Mouse (Mus musculus) embryonic facial prominence, embryonic 13.5 days (tissue): ENCODE results near the gene Lrrc75b. TPM values are rescaled to one million over a fixed set of nuclear protein-coding genes. Genes with fewer than 3 reads are reported as not detected.
A peak's percentile ranks its signal among the peaks of the same experiment; 100 is the strongest.

Experiments used
- ATAC-seq: fragments of 200-750 bp; cut with Nextera tagmentation; 2 replicates; pipeline ENCODE4 v1.8.0; 2017; ENCODE audit warnings: low read depth; ENCODE audit not compliant: insufficient number of reproducible peaks, insufficient read depth, low FRiP score, low TSS enrichment
- H3K27ac ChIP-seq: fragments of 300-500 bp; sonication (generic); 2 replicates; pipeline ENCODE4 v1.5.1; 2015; ENCODE audit warnings: moderate library complexity, mild to moderate bottlenecking, inconsistent platforms
- H3K27me3 ChIP-seq: fragments of 300-500 bp; sonication (generic); 2 replicates; pipeline ENCODE4 v1.6.1; 2015; ENCODE audit warnings: mild to moderate bottlenecking, inconsistent platforms
- H3K36me3 ChIP-seq: fragments of 300-500 bp; sonication (generic); 2 replicates; pipeline ENCODE4 v1.6.1; 2015; ENCODE audit warnings: mild to moderate bottlenecking, inconsistent platforms
- H3K4me1 ChIP-seq: fragments of 300-500 bp; sonication (generic); 2 replicates; pipeline ENCODE4 v1.6.1; 2015; ENCODE audit warnings: inconsistent platforms
- H3K4me2 ChIP-seq: fragments of 300-500 bp; sonication (generic); 2 replicates; pipeline ENCODE4 v1.6.1; 2015; ENCODE audit warnings: moderate library complexity, mild to moderate bottlenecking, inconsistent platforms
- H3K4me3 ChIP-seq: fragments of 300-500 bp; sonication (generic); 2 replicates; pipeline ENCODE4 v1.5.1; 2015; ENCODE audit warnings: mild to moderate bottlenecking, inconsistent platforms
- H3K9ac ChIP-seq: fragments of 300-500 bp; sonication (generic); 2 replicates; pipeline ENCODE4 v1.6.1; 2015; ENCODE audit warnings: mild to moderate bottlenecking, inconsistent platforms
- H3K9me3 ChIP-seq: fragments of 300-500 bp; sonication (generic); 2 replicates; pipeline ENCODE4 v1.6.1; 2016; ENCODE audit warnings: inconsistent platforms
- WGBS: fragments of 180-500 bp; shearing (Covaris S2); methylation state at CpG from one replicate; pipeline ENCODE4 v1.1.7; 2015; ENCODE audit warnings: mixed read lengths; 5-methylcytosine and 5-hydroxymethylcytosine counted together
- polyA plus RNA-seq: library from polyadenylated mRNA; unstranded; fragments of >200 nt; fragmentation: Nextera tagmentation; extraction: Ambion mirVana; gene quantifications from 2 replicates; pipeline ENCODE4 v1.2.1, GENCODE M21; 2015

The Lrrc75b gene
- polyA plus RNA-seq, result 3.9 and 6.6 TPM in 2 replicates

DNA sequence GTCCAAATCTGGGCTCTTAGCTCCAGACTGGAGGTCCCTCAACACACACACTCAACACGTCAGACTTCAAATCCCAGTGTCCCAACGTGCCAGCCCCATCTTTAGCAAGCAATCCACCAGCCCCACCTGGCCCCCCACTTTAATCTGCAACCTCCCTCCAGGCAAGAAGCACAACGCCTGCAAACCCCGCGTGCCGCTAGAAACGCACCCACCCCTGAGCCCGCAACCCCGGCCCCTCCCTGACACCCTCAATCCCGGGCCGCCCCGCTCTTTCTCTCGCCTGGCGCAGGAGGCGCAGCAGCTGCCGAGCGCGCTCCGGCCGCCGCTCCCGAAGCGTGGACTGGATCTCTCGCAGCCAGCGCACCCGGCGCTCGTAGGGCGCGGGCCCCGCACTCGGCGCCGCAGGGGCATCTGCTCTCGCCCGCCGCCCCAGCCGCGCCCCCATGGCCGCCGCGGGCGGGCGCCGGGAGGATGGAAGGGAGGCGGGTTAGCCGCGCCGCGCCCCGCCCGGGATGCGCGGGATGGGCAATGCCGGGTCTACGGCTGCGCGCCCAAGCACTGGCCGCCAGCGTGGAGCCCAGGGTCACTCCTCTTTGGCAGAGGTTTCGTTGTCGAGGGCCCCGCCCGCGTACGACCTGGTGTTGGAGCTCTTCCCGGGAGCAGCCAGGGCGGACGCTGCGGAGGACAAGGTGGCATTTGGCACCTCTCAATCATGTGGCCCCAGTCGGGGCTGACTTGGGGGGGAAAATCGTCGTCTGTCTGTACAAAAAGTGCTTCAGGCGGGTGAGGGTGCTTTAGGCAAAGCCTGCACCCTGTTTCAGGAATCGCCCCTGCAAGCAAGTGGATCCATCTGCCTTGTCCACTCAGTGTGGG, at the start of gene Lrrc75b:
Gene Lrrc75b, minus strand, starts transcription at position 655 of the 873 bp plus-strand sequence.
- no peaks in the 10 kb centered on the region for H3K36me3 ChIP-seq
- peak within 1 kb of the TSS; percentile 84 for H3K9ac ChIP-seq
- no peak for ATAC-seq
- H3K4me2 ChIP-seq, result peak within 1 kb of the TSS; percentile 98
- peak within 1 kb of the TSS; percentile 62 for H3K27ac ChIP-seq
- peaks cover 37% of the 10 kb centered on the region for H3K27me3 ChIP-seq
- H3K4me3 ChIP-seq, result peak within 1 kb of the TSS; percentile 69
- WGBS, result under 1% methylated on average over 73 of the region's 75 CpGs
- peaks cover 57% of the 10 kb centered on the region for H3K4me1 ChIP-seq
- no peaks in the 10 kb centered on the region for H3K9me3 ChIP-seq

DNA sequence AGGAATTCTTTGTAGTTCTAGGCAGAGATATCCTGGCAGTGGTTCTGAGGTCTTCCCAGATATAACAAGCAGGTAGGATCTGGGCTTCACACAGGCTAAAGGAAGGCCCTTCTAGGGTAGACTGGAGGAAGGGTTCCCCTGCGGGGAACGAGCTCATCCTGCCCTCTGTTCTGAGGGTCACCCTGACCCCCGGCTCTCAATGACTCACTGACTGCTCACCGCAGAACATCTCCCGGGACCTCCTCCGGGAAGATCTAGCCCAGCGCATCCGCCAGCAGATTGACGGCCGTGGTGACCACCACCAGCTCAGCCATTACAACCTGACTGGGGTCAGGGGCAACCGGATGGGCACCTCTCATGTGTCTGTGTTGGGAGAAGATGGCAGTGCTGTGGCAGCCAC, 48.8 kb upstream of the Lrrc75b start:
- H3K4me2 ChIP-seq, result no peak overlapping the region
- H3K27me3 ChIP-seq, result no peaks in the 10 kb centered on the region
- H3K27ac ChIP-seq, result no peak overlapping the region
- WGBS, result 92% methylated on average over 11 of the region's 11 CpGs
- ATAC-seq, result no peak
- no peak overlapping the region for H3K4me3 ChIP-seq
- H3K9me3 ChIP-seq, result no peaks in the 10 kb centered on the region
- H3K9ac ChIP-seq, result no peak overlapping the region
- H3K4me1 ChIP-seq, result no peaks in the 10 kb centered on the region
- H3K36me3 ChIP-seq, result no peaks in the 10 kb centered on the region

DNA sequence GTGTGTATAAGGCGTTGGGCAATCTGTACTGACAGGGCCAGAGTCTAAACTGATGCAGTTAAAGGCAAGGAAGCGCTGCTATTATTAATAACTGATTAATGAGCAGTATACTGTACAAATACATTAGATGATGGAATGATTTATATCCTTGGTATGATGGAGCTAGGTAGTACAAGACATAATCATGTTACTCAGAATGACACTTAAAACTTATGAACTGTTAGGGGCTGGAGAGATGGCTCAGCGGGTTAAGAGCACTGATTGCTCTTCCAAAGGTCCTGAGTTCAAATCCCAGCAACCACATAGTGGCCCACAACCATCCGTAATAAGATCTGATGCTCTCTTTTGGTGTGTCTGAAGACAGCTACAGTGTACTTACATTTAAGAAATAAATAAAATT, 47.1 kb upstream of the Lrrc75b start:
- Histone ChIP-seq H3K4me1 (no peaks in the 10 kb centered on the region), H3K4me3 (no peak overlapping the region), H3K9me3 (no peaks in the 10 kb centered on the region), H3K27me3 (no peaks in the 10 kb centered on the region), H3K27ac (no peak overlapping the region), H3K36me3 (no peaks in the 10 kb centered on the region), H3K4me2 (no peak overlapping the region), H3K9ac (no peak overlapping the region)
- 88% methylated on average over 4 of the region's 4 CpGs for WGBS
- ATAC-seq, result no peak

DNA sequence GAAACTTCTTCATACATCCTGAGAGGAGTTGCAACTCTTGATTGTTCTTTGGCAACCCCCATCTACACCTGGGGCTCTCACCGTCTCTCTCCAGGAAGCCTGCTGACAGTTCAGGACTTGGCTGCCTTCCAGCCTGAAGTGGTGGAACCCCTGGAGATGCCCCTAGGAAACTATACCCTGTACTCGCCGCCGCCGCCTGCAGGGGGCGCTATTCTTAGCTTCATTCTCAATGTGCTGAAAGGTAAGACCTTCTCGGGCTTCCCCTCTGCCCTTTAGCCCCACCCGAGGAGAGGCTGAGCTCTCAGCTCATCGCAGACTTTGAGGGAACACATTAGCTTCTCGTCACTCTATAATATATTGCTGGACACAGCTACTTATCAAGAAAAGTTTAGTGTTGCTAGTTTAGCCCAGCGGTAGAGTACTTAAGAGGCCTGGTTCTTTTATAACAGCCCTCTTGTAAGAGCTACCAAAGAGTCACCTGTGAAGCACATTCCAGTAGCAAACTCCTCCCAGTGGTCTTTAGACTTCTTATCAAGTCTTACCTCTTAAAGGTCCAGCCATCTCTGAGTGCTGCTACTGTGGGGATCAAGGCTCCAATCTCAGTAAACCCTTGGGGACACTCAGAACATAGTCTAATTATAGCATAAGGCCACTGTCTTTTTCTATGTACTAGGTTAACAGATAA, 45.2 kb upstream of the Lrrc75b start:
- H3K36me3 ChIP-seq, result no peaks in the 10 kb centered on the region
- no peak overlapping the region for H3K27ac ChIP-seq
- no peak overlapping the region for H3K4me2 ChIP-seq
- H3K4me3 ChIP-seq, result no peak overlapping the region
- H3K9ac ChIP-seq, result no peak overlapping the region
- no peaks in the 10 kb centered on the region for H3K27me3 ChIP-seq
- ATAC-seq, result no peak
- no peaks in the 10 kb centered on the region for H3K9me3 ChIP-seq
- WGBS, result 40% methylated on average over 11 of the region's 11 CpGs
- no peaks in the 10 kb centered on the region for H3K4me1 ChIP-seq

DNA sequence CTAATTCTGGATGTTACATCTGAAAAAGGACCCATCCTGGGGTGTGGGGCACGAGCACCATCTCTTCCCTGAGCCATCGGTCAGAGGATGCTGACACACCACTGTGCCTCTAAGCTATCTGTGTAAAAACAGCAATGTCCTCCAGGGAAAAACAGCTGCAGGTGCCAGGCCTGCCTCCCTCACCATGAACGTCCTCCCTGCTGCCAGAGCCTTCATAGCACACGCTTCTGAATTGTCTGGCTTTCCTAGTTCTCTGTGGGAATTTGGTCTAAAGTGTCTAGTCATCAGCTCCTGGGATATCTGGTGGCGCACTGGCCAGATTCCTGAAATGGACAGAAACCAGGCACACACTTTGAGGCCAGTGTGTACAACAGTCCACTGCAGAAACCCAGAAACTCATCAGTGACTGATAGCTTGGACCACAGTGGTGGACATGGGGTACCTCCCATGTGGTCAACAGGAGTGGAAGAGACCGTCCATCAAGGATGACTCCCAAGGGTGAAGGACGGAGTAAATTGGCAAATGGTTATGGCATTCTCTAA, 40.1 kb upstream of the Lrrc75b start:
- ATAC-seq, result no peak
- 81% methylated on average over 7 of the region's 7 CpGs for WGBS
- Histone ChIP-seq H3K9me3 (peaks cover 13% of the 10 kb centered on the region; the same call in 1 of the 2 replicates), H3K4me3 (no peak overlapping the region), H3K36me3 (no peaks in the 10 kb centered on the region), H3K4me1 (no peaks in the 10 kb centered on the region), H3K9ac (no peak overlapping the region), H3K4me2 (no peak overlapping the region), H3K27me3 (no peaks in the 10 kb centered on the region), H3K27ac (no peak overlapping the region)

DNA sequence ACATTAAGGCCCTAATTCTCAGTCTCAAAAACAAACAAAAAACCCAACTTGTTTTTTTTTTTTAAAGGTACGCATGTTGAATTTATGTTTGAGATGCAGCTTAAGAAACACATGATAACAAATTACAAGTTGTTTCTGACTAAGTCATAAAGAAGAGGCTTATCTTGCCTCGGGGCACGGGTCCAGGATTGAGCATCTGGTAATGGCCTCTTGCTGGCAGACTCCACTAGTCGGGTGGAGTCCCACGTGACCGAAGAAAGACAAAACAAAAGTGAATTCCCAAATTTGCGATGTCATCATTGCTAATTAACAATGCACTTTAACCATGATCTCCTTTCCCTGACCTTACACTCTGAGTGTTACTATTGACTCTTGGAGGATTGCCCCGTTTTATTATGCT, 35.9 kb upstream of the Lrrc75b start:
- no peak for ATAC-seq
- Histone ChIP-seq H3K9ac (no peak overlapping the region), H3K4me3 (no peak overlapping the region), H3K36me3 (no peaks in the 10 kb centered on the region), H3K9me3 (peaks cover 13% of the 10 kb centered on the region; the same call in 1 of the 2 replicates), H3K27me3 (no peaks in the 10 kb centered on the region), H3K4me1 (no peaks in the 10 kb centered on the region; the same call in 1 of the 2 replicates), H3K4me2 (no peak overlapping the region), H3K27ac (no peak overlapping the region)
- WGBS, result 81% methylated on average over 8 of the region's 8 CpGs

DNA sequence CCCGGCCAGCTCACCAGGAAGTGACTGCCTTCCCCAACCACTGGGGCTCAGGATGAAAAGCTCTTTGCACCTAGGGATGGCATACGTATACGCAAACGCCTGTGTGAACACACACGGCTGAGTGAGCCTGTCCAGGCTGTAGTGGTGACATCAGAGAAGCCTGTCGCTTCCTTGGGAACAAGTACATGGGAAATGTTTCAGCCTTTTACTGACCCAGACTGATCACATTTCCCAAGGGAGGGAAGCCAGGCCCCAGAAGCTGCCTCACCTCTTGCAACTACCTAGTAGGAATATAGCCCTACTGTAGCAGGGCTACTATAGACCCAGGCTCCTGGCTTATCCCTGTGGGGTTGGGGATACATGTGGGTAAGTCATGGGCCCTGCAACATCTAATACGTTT, 32.5 kb upstream of the Lrrc75b start:
- ATAC-seq, result no peak
- Histone ChIP-seq H3K4me2 (no peak overlapping the region), H3K9me3 (peaks cover 7% of the 10 kb centered on the region; the same call in 1 of the 2 replicates), H3K27me3 (no peaks in the 10 kb centered on the region), H3K9ac (no peak overlapping the region), H3K27ac (no peak overlapping the region), H3K4me1 (peaks cover 13% of the 10 kb centered on the region), H3K36me3 (no peaks in the 10 kb centered on the region), H3K4me3 (no peak overlapping the region)
- 82% methylated on average over 7 of the region's 7 CpGs for WGBS

DNA sequence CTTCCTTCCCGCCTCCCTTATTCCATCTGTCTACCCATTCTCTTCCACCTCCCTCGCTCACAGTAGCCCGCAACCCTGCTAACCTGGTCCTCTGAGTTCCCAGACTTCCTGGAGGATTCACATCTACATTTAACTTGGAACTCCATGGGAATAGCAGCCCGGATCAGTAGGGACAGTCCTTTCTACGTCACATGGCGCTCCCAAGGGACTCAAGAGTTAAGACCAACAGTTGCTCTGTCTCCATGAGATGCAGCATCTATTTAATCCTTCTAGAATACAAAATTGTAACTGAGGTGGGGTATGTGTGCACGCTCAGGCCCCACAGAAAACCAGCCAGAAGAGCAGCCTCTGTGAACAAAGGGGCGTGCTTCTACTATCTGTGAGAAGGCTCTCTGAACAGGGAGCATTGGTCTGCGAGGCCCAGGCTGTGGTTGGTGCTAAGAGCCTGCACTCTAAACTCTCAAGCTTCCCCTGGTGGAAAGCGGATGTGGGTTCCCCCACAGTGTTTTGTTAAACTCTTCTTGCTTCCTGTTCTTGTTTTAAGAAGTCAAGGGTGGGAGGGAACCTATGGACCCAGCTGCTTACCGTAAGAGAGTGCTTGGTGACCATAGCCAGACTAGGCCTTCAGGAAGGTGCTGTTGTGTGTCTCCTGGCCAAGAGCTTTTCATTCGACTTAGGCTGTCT, 31.2 kb upstream of the Lrrc75b start:
- H3K27ac ChIP-seq, result no peak overlapping the region
- H3K27me3 ChIP-seq, result no peaks in the 10 kb centered on the region
- H3K4me2 ChIP-seq, result no peak overlapping the region
- H3K9ac ChIP-seq, result no peak overlapping the region
- H3K4me1 ChIP-seq, result peaks cover 13% of the 10 kb centered on the region
- H3K4me3 ChIP-seq, result no peak overlapping the region
- 78% methylated on average over 12 of the region's 12 CpGs for WGBS
- no peaks in the 10 kb centered on the region for H3K36me3 ChIP-seq
- no peak for ATAC-seq
- no peaks in the 10 kb centered on the region for H3K9me3 ChIP-seq

DNA sequence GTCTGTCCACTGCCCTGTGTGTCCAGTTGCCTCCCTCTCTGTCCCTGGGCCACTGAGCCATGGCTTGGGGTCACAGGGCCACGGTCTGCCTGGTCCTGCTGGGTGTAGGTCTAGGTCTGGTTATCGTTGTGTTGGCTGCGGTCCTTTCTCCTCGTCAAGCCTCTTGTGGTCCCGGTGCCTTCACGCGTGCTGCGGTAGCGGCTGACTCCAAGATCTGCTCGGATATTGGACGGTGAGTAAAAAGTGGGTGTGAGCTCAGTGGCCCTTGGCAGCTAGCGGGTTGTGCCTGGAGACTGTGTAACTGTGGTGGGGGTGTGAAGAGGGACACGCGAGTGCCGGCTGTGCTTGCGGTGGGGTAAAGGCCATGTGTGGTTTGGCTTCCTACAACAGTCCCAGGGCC, 29.5 kb upstream of the Lrrc75b start:
- H3K4me2 ChIP-seq, result peak overlapping the region; percentile 35
- peak overlapping the region; percentile 60; the same call in 1 of the 2 replicates for H3K9ac ChIP-seq
- peak overlapping the region; percentile 10; the same call in 1 of the 2 replicates for H3K4me3 ChIP-seq
- H3K27me3 ChIP-seq, result no peaks in the 10 kb centered on the region
- 73% methylated on average over 16 of the region's 16 CpGs for WGBS
- no peaks in the 10 kb centered on the region for H3K9me3 ChIP-seq
- no peaks in the 10 kb centered on the region for H3K36me3 ChIP-seq
- peak overlapping the region; percentile 60; the same call in 1 of the 2 replicates for H3K27ac ChIP-seq
- H3K4me1 ChIP-seq, result peaks cover 17% of the 10 kb centered on the region
- ATAC-seq, result no peak

DNA sequence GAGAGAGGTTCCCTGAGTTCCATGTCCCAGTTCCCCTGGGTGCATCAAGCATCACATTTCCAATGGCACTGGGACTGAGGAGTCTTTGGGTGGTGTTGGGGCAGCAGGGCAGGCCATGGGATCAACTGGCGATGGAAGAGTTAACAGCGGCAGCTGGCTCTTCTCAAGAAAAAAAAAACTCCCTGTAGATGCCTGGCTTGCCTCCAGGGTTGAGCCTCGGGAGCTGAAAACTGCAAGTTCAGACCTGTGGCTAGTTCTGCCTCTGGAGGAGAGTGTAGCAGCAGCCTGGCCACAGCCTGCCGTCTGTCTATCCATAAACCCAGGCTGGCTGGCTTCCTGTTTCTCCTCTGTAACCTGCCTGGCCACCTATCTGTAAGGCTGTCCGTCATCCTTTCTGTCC, 29.0 kb upstream of the Lrrc75b start, which contains the start of gene Ggt5:
Gene Ggt5, plus strand, starts transcription at position 212 of the 400 bp plus-strand sequence.
- H3K4me1 ChIP-seq, result peaks cover 17% of the 10 kb centered on the region
- peak within 1 kb of the TSS; percentile 60; the same call in 1 of the 2 replicates for H3K27ac ChIP-seq
- ATAC-seq, result no peak
- no peaks in the 10 kb centered on the region for H3K9me3 ChIP-seq
- H3K4me3 ChIP-seq, result peak within 1 kb of the TSS; percentile 10; the same call in 1 of the 2 replicates
- peak within 1 kb of the TSS; percentile 60; the same call in 1 of the 2 replicates for H3K9ac ChIP-seq
- no peaks in the 10 kb centered on the region for H3K27me3 ChIP-seq
- WGBS, result 25% methylated on average over 5 of the region's 5 CpGs
- H3K4me2 ChIP-seq, result peak within 1 kb of the TSS; percentile 35
- H3K36me3 ChIP-seq, result no peaks in the 10 kb centered on the region

DNA sequence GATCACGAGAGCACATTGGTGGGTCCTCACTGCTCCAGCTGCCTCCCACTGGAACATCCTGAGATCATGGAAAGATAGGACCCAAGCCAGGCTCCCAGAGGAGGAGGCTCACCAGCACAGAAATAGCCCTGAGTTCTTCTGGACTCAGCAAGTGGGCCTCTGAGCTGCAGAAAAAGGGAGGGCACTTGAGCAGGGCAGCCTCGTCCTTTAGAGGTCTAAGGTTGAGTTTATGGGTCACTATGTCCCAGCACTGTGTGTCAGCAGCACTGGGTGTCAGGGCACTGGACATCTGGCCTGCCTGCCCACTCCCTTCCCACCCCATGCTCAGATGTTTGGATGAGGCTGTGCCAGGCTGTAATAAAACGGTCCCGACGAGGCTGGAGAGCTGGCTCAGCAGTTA, 28.2 kb upstream of the Lrrc75b start:
- H3K36me3 ChIP-seq, result no peaks in the 10 kb centered on the region
- 80% methylated on average over 5 of the region's 5 CpGs for WGBS
- no peak overlapping the region for H3K4me2 ChIP-seq
- H3K4me1 ChIP-seq, result peaks cover 17% of the 10 kb centered on the region
- H3K9me3 ChIP-seq, result no peaks in the 10 kb centered on the region
- no peak overlapping the region for H3K4me3 ChIP-seq
- no peaks in the 10 kb centered on the region for H3K27me3 ChIP-seq
- H3K9ac ChIP-seq, result no peak overlapping the region
- H3K27ac ChIP-seq, result no peak overlapping the region
- no peak for ATAC-seq
